Mouse (Mus musculus): ENCODE measurements around the gene Bcl2l10.

The Bcl2l10 gene

DNA sequence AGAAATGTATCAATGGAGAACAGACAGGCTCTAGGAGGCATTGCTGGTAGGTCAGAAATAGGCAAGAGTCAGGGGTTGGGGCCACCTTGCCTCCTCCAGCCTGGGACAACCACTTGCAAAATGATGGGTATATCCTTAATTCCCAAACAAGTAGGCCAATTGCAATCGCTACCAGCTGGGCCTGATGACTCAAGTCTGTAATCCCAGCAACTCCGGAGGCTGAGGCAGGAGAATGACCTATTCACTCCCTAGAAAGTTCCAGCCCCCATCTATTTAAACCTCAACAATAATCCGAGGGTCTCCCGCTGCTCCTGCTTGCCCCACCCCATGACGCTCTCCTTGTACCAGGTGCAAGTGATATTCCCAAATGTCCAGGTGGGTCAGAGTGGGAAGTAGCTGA lies at the start of gene Bcl2l10:
Gene Bcl2l10 (plus strand): TSS at position 301 of the 400 bp plus-strand sequence.
- DNase-seq (ENCODE audit: low spot score): no peak

DNA sequence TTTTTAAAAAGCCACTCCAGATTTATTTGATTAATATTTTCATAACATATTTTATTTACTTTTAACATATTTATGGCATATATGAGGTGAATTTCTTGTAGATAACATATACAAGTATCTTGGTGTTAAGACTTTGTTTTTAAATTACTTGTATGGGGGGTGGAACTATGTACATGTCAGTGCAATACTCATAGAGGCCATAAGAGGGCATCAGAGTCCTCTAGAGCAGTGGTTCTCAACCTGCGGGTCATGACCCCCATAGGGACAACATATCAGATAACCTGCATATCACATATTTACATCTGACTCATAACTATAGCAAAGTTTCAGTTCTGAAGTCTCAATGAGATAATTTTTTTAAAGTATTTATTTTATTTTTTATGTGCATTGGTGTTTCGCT lies 48.2 kb upstream of the Bcl2l10 start:
- no peak for DNase-seq (ENCODE audit: low spot score)

DNA sequence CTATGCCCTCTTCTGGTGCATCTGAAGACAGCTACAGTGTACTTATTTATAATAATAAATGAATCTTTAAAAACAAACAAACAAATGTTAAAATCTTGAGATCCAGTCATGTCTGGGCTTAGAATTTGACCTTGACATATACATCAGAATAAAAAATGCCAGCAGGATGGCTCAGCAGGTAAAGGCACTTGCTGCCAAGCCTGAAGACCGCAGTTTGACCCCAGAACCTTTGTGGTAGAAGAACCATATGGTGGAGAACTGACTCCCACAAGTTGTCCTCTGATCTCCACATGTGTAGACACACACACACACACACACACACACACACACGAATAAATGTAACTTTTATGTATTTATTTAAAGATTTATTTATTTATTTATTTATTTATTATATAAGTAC lies 44.5 kb upstream of the Bcl2l10 start:
- no peak for DNase-seq (ENCODE audit: low spot score)

DNA sequence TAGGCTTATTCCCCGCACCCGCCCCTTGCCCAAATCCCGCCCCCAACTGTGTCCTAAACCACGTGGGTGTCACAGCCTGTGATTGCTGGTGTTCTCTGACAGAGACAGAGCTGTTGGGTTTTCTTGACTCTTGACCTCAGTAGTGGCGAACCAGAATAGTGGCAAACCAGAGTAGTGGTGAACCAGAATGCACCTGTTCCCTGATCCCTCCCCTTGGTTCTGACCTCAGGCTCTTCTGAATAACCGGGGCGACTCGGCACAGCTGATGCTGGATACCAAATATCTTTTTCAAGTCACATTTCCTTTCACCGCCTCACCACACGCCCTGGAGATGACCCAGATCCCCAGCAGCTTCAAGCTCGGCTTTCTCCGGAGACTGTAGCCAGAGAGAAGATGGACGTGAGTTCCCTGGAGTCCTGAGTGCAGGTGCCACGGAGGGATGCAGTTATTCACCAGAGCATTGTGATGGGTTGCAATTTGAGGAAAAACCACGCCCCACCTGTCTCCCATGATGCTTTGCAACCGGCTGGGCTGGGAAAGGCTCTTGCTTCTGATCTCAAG lies 43.8 kb upstream of the Bcl2l10 start:
- DNase-seq (ENCODE audit: low spot score): no peak

DNA sequence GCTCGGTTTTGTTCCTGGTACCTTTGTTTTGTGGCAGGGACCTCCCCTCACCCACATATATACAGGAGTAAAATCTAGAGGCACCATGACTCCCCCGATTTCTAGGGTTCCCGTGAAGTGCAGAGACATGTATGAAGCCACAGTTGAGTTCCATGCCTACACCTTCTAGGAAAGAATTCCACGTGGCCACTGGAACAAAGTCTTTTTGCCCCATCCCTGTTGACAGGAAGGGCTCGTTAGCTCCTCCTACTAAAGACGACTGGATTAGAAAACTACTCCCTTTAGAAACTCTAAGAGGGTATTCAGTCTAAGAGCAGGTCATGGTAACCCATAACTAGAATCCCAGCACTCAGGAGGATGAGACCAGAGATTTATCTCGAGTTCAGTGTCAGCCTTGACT lies 43.3 kb upstream of the Bcl2l10 start:
- no peak for DNase-seq (ENCODE audit: low spot score)

DNA sequence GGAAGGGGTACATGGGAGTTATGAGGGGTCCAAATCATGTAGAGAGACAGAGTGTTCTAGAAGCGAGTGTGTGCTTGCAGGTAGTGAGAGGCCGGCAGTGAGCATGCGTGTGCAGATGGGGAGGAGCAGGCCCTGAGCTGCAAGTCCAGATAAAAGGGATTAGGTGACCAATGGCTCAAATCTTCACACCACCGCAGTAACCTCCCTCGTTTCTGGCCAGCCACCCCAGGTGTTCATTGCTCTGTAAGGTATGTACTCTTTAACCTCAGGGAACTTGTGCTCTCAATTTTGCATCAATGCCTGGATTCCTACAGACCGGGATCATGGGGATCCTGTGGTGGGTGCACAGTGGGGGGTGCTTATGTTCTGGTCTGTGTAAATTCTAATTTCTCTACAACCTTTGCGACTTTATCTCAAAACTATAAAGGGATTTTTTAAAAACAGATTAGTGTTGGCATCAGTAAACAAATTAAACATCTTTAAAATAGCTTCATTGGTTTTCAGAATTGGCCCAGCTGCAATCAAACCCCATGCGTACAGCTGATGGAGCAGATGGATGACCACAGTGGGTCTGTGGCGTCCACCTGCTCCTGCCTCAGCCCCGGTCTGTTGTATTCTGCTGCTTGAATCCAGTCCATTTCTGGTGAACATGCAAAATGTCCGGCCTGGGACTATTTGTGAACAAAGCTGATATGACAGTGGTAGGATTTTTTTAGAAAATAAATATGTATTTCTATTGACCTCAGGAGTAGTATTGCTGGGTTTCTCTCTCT lies 41.2 kb upstream of the Bcl2l10 start, which contains the start of gene Gnb5:
Gene Gnb5 (plus strand): TSS at position 163 of the 773 bp plus-strand sequence.
- no peak for DNase-seq (ENCODE audit: low spot score)

DNA sequence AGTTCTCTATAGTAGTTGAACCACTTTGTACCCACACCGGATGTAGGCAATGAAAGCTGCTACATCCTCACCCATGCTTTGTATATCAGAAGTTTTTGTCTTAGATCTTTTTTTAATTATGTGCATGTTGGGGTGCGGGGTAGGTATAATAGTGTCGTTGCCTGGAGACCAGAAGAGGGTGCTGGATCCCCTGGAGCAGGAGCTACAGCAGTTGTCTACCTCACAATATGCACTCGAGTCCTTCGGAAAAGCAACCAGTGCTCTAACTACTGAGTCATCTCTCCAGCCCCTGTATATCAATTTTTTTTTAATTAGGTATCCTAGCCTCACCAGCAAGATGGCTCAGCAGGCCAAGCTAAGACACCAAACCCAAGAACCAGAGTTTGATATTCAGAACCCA lies 40.5 kb upstream of the Bcl2l10 start:
- no peak for DNase-seq (ENCODE audit: low spot score)

DNA sequence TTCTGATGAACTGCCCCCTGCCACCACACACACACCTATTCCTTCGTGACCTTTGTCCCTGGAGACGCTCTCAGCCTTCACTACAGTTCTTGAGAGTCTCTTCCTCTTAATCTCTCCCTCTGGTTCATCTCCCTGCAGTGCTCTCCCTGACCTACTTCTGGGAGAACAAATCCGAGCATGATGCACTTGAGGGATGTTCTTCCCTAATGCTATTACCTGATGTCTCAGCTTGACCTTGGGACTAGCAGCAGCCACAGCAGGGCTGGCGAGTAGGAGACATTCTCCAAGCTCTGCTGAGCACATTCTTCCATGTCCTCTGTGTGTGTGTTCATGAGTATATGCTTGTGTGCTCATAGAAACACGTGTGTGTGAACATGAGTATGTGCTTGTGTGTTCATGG lies 38.9 kb upstream of the Bcl2l10 start:
- DNase-seq (ENCODE audit: low spot score): no peak

DNA sequence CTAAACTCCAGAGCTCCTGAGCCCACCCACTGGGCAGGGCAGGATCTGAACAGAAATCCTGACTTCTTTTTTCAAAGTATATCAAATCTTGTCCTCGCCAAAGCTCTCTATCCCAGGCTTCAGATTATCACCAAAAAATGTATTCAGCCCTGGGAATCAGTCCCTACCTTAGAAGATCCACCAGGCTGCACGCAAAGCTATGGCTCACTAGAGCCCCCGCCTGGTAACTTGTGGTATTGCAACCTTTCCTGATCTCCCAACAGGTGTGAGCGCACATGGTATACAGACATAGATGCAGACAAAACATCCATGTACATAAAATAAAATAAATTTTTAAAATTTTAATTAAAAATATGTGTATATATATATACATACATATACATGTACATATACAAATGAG lies 35.5 kb upstream of the Bcl2l10 start:
- peak; percentile 83 for DNase-seq (ENCODE audit: low spot score)

DNA sequence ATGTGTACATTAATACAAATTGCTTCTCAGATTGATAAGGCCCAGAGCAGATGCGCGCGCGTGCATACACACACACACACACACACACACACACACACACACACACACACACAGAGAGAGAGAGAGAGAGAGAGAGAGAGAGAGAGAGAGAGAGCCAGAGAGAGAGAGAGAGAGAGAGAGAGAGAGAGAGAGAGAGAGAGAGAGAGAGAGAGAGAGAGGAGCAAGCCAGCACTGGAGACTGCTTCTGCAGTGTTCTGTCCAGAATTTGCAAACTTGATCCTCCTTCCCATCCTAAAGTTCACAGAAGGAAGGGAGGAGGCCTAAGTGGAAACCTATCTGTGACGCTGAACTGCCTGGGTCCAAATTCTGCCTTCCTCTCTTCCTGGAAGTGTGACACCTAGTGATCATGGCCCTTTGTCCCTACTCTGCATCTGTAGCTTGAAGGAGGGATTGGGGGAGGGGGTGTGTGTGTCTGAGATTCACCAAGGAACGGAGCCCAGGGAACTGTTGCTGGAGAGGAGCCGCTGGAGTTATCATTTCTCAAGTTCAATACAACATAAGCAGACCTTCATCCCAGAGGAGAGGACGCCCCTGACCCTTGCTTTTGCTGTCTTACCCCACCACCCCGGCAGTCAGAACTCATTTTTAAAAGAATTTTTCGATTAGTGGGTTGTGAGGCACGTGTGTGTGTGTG lies 34.3 kb upstream of the Bcl2l10 start:
- no peak for DNase-seq (ENCODE audit: low spot score)

DNA sequence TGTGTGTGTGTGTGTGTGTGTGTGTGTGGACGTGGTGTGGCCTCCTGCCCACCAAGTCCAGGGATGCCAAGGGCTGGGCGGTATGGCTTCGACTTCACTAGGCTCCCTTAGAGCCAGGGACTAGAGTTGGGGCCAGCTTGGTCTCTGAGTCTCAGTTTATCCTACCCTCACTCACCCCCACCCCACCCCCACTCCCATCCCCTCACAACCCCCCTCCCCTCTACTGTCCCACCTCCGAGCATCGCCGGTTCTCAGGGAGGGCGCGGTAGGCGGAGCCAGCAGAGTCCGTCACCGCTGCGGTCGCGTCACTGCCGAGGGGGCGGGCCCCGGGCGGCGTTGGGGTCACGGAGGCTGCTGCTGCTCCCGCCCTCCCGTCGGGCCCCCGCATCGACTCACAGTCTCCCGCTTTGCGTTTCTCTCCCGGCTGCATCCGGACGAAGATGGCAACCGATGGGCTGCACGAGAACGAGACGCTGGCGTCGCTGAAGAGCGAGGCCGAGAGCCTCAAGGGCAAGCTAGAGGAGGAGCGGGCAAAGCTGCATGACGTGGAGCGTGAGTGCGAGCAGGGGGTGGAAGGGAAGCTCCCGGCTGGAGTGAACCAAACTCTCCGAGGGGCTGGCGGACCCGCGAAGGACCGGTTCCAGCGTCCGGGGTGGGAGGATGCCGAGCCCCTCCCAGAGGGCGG lies 33.6 kb upstream of the Bcl2l10 start:
- peak; percentile 71 for DNase-seq (ENCODE audit: low spot score)

DNA sequence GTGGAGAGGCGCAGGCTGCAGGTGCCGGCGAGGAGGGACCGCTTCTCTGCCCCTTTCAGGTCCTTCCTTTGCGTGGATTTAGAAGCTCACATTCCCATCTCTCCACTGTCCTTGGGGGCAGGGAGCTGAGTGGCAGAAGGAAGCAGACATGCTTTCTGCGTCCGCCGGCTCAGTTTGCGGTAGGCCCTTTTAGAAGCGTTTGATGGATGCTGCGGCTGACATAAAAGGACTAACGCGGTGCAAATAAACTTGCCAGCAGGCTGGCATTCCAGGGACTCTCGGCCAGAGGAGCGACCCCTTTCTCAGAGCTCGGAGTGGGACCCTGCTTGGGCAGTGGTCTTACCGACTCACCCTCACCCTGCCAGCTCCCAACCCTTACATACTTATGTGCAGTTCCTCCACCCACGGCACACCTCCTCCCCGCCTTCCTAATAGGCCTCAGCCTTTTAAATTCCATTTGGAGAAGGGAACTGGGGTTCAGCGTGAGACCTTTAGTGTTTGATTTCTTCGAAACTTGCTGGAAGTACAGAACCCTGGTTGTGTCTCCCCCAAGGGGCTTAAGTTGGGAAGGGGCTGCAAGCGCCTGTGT lies 32.9 kb upstream of the Bcl2l10 start:
- no peak for DNase-seq (ENCODE audit: low spot score)

DNA sequence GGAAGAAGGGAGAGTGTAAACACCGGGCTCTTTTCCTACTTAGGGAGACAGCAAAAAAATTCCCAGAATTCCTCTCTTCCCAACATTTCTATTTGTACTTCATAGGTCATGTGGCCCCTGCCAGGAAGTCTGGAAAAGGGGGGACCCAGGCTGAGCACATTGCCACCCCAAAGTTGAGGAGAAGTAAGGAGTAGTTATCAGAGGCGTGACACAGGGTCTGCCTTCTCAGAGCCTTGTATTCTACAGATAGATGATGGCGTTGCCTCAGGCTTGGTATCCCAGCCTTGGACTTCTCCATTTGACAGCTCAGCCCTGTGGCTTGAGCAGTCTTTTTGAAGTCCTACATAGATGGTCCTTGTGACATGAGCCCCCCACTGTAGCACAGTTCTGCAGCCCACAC lies 32.3 kb upstream of the Bcl2l10 start:
- no peak for DNase-seq (ENCODE audit: low spot score)

DNA sequence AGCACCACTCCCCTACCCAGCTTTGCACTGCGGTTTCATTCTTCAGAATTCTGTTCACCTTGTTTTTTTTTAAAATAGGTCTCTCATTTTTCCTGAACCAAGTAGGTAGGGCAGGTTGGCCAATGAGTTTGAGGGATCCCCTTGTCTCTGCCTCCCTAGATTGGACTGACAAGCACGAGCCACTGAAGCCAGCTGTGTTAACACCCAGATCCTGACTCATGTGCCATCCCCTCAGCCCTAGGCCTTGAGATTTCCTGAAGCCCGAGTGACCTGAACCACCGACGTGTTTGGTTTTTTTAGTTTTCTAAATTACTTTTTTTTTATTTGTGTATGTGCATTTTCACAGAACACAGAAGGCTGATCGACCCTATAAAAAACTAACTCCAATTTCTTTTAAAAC lies 30.8 kb upstream of the Bcl2l10 start:
- DNase-seq (ENCODE audit: low spot score): no peak

DNA sequence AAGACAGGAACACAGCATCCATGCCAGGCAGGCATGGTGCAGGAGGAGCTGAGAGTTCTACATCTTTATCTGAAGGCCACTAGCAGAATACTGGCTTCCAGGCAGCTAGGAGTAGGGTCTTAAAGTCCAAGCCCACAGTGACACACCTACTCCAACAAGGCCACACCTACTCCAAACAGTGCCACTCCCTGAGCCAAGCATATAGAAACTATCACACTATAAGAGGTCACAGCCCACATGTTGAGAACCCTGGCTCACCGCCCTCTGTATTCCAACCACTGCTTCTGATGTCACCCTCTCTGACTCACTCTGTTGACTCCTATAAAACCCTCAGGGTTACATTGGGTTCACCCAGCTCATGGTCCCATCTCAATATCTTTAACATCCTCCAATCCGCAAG lies 29.4 kb upstream of the Bcl2l10 start:
- DNase-seq (ENCODE audit: low spot score): no peak

DNA sequence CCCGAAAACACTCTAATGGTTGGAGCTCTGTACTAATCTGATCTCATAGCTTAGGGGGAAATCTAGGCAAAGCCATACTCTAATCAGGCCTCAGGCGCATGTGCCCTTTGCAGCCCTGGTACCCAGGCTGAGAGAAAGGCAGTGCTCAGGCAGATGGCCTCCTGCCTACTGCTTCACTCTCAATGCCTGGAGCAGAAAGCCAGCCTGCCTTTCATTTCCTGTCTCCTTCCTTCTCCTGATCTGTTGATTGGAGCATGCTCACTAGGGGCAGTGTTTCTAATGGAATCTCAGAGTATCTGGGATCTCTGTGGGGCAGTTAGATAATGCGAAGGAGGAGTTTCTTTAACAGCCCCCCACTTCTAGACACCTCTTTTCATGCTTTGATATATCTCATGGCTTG lies 28.2 kb upstream of the Bcl2l10 start:
- no peak for DNase-seq (ENCODE audit: low spot score)

DNA sequence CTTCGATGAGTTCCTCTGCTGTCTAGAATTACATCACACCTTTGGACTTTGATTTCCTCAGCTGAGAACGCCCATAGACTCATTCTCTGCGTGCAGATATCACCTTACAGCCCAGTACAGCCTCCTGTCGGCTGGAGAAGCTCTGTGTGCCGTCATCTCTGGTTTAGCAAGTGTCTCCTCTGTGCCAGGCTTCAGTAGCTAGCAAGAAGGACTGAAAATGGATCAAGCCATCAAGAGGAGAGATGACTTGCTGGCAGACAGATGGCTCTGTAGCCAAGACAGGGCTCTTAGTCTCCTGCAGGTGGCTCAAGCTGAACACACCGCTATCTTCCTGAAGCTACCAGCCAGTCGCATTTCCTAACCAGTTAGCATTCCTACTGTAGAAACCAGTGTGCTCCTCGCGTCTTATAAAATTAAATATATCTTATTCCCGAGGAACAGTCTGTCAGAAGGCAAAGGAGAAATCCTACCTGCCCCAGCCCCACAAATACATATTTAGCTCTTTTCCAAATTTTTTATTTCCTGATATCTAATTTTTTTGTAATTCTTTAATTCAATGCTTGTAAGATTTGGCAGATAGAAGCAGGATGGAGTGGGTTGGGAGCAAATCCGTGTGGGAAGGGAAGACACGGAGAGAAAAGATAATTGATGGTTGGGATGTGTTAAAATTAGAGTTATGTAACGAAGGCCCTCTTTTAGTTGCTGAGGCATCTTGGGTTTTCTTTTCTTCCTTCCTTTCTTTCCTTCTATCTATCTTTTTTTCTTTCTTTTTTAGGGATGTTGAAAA lies 25.3 kb upstream of the Bcl2l10 start:
- DNase-seq (ENCODE audit: low spot score): no peak

DNA sequence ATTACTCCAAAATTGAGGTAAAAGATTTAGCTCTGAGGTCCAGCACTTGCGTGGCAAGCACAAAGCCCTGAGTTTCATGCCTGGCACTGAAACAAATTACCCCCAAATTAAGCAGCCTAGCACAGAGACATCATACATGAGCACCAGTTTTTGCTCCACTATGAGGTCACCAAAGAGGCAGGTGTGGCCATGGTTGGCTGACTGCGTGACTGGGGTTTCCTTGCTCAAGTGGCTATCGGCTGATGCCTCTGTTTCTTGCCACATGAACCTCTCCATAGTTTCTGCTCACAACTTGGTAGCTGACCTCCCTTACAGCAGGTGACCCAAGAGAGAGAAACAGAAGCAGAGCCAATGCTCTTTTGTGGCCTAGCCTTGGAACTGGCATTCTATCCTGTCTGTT lies 19.5 kb upstream of the Bcl2l10 start:
- no peak for DNase-seq (ENCODE audit: low spot score)

DNA sequence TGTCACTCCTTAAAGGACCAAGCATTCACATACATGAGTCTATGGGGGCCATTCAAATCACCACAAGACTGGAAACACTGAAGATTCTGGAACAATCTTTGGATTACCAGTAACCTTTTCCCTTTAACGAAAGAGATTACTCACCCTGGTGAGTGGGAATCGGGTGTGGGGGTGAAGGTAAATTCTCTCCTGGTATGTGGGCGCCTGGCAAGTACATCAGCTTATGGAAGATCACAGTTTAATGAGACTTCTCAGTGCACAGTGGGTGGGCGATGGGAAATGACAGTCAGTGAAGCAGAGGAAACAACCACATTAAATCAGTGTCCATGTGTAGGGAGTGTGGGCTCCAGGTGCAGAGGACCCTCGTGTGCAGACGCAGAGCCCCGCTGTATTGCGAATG lies 16.7 kb upstream of the Bcl2l10 start:
- no peak for DNase-seq (ENCODE audit: low spot score)

DNA sequence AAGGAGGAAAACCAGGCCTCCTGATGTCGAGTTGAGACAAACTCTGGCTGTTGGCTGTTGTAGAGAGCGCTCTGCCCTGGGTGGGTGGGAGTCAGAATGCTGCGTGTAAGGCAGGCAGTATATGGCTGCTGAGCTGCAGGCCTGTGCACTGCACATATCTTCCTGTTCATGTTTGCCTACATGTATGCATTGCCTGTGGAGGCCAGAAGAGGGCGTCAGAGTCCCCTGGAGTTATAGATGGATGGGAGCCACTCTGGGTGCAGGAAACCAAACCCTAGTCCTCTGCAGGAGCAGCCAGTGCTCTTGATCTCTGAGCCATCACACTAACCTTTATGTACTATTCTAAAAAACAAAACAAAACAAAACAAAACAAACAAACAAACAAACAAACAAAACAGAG lies 13.1 kb upstream of the Bcl2l10 start:
- no peak for DNase-seq (ENCODE audit: low spot score)

DNA sequence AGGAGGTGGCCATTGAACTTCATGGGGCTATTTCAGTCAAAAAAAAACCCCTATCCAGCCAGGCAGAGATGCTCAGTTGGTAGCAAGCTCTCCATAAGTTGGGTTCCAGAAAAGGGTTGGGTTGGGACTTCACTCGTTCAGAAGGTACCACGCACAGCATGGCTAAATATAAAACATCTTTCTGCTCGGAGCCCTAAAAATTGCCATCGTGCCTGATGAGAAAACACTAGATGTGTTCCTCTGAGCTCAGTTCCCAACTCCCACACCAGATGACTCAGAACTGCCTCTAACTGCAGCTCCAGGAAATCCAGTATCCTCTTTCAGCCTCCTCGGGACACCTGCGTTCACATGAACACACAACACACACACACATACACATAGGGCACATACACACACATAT lies 9.5 kb upstream of the Bcl2l10 start:
- no peak for DNase-seq (ENCODE audit: low spot score)

DNA sequence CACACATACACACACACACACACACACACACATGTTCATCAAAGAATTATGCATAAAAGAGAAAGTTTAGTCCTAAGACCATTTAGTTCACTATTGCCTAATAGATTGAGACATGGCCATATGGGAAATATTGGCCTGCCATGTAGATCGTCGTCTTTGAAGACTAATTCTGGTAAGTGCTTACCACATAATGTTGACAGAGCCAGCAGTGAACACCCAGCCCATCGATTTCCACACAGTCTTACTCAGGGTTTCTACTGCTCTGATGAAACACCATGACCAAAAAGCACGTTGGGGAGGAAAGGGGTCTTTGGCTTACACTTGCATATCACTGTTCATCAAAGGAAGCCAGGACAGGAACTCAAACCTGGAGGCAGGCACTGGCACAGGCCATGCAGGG lies 5.1 kb upstream of the Bcl2l10 start:
- no peak for DNase-seq (ENCODE audit: low spot score)
